Mouse (Mus musculus) cerebellum, postnatal 14 days (tissue): ENCODE measurements at regions not wholly inside any gene's neighbourhood (a gene's known extent, or its start where the extent isn't known, plus 50 kb on each side); places are given as distances from the start of the nearest gene placed in this dataset.
"Not testable (repeated sequence)": the region's sequence is repeated elsewhere in the genome, so short reads cannot be mapped to it uniquely, and the experiment has no call there.

ENCODE experiments used
- DNase-seq, 2 experiments: peaks; one replicate each; pipeline ENCODE4 v3.0.0; 2021; ENCODE audit warnings: mixed read lengths in 2 of 2

GRCm38 (mm10) chr4:153830491-153830890 is 126.5 kb upstream of the A430005L14Rik start:
- no peak for DNase-seq

- DNase-seq, result not testable (repeated sequence)
Observed at GRCm38 (mm10) chr4:153831251-153831650, 125.8 kb upstream of the A430005L14Rik start.

- DNase-seq, result no peak
Observed at GRCm38 (mm10) chr4:153832151-153832550, 124.9 kb upstream of the A430005L14Rik start.

GRCm38 (mm10) chr4:153844766-153845165 is 112.3 kb upstream of the A430005L14Rik start:
- peak in 1 of 2 experiments; percentile 30 for DNase-seq

GRCm38 (mm10) chr4:153848274-153848673 is 108.8 kb upstream of the A430005L14Rik start:
- DNase-seq, result no peak

- DNase-seq, result no peak
Observed at GRCm38 (mm10) chr4:153850186-153850585, 106.9 kb upstream of the A430005L14Rik start.

- no peak for DNase-seq
Observed at GRCm38 (mm10) chr4:153854084-153854747, 102.8 kb upstream of the A430005L14Rik start.

- no peak for DNase-seq
Observed at GRCm38 (mm10) chr4:153854748-153855092, 102.3 kb upstream of the A430005L14Rik start.

- no peak for DNase-seq
Observed at GRCm38 (mm10) chr4:153861420-153861819, 95.6 kb upstream of the A430005L14Rik start.

- DNase-seq, result no peak
Observed at GRCm38 (mm10) chr4:153862121-153862660, 94.8 kb upstream of the A430005L14Rik start.

- DNase-seq, result no peak
Observed at GRCm38 (mm10) chr4:153872346-153872745, 84.7 kb upstream of the A430005L14Rik start.

- DNase-seq, result not testable (repeated sequence)
Observed at GRCm38 (mm10) chr4:153875036-153875435, 82.0 kb upstream of the A430005L14Rik start.

GRCm38 (mm10) chr4:153876954-153877642 is 79.9 kb upstream of the A430005L14Rik start:
- DNase-seq, result no peak

GRCm38 (mm10) chr4:153883057-153883456 is 74.0 kb upstream of the A430005L14Rik start:
- DNase-seq, result no peak

- peak in 1 of 2 experiments; percentile 20 for DNase-seq
Observed at GRCm38 (mm10) chr4:153884044-153884443, 73.0 kb upstream of the A430005L14Rik start.

GRCm38 (mm10) chr4:153885836-153886235 is 71.2 kb upstream of the A430005L14Rik start:
- DNase-seq, result peak; percentile 92

- DNase-seq, result no peak
Observed at GRCm38 (mm10) chr4:153890130-153890529, 66.9 kb upstream of the A430005L14Rik start.

- no peak for DNase-seq
Observed at GRCm38 (mm10) chr4:153899721-153900120, 57.3 kb upstream of the A430005L14Rik start.

GRCm38 (mm10) chr4:153905076-153905475 is 52.0 kb upstream of the A430005L14Rik start:
- no peak for DNase-seq

- DNase-seq, result no peak
Observed at GRCm38 (mm10) chr4:153905511-153905910, 51.5 kb upstream of the A430005L14Rik start.
